Mouse (Mus musculus) bone marrow macrophage, adult 2 months (primary cell): Measurements from ENCODE around the gene Ugt1a10.

Experiments used
- CTCF ChIP-seq: IDR thresholded peaks from 2 replicates; pipeline ENCODE4 v1.5.1; 2012; ENCODE audit warnings: low read depth, mild to moderate bottlenecking, low read length, moderate library complexity
- POLR2A ChIP-seq: IDR thresholded peaks from 2 replicates; pipeline ENCODE4 v1.6.1; 2012; ENCODE audit warnings: mild to moderate bottlenecking, low read depth, low read length, borderline replicate concordance

DNA sequence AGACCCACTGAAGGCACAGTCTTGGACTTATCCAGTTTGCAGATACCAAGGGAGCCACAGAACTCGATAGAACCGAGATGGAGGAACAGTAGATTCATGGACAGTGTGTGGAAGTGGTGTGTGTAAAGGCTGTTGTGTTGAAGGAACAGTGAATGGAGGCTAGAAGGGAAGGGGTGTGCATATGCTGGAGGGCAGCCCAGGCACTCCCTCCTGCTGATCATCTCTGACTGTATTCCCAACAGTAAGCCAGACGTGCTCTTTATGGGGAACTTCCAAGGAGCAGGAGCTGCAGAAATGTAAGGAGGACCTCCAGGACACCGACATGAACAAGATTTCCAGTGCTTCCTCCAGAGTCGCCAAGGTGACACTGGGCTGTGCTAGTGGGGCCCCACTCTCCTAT, 194.8 kb downstream of the Ugt1a10 start:
- TF ChIP-seq POLR2A (no peak), CTCF (no peak)
